Mouse (Mus musculus) forebrain, embryonic 16.5 days (tissue): Measurements from ENCODE around the gene Tgm6. TPM values are rescaled to one million over a fixed set of nuclear protein-coding genes. Genes with fewer than 3 reads are reported as not detected.

Experiments
- ATAC-seq: fragments of 200-750 bp; cut with Nextera tagmentation; 2 replicates; pipeline ENCODE4 v1.8.0; 2017; ENCODE audit warnings: mild to moderate bottlenecking, moderate library complexity
- H3K27ac ChIP-seq: fragments of 300-500 bp; sonication (generic); 2 replicates; pipeline ENCODE4 v1.5.1; 2014; ENCODE audit warnings: low read length, control low read depth
- H3K27me3 ChIP-seq: fragments of 300-500 bp; sonication (generic); replicated peaks from 2 replicates; pipeline ENCODE4 v1.6.1; 2014; ENCODE audit warnings: low read length; ENCODE audit not compliant: control insufficient read depth, insufficient read depth
- H3K36me3 ChIP-seq: fragments of 300-500 bp; sonication (generic); 2 replicates; pipeline ENCODE4 v1.6.1; 2014; ENCODE audit not compliant: control insufficient read depth, insufficient read depth
- H3K4me1 ChIP-seq: fragments of 300-500 bp; sonication (generic); replicated peaks from 2 replicates; pipeline ENCODE4 v1.6.1; 2014; ENCODE audit warnings: low read length; ENCODE audit not compliant: control insufficient read depth, insufficient read depth
- H3K4me2 ChIP-seq: fragments of 300-500 bp; sonication (generic); 2 replicates; pipeline ENCODE4 v1.6.1; 2014; ENCODE audit warnings: mild to moderate bottlenecking, low read length, control low read depth
- H3K4me3 ChIP-seq: fragments of 300-500 bp; sonication (generic); replicated peaks from 2 replicates; pipeline ENCODE4 v1.5.1; 2014; ENCODE audit warnings: mild to moderate bottlenecking, low read length, control low read depth
- H3K9ac ChIP-seq: fragments of 300-500 bp; sonication (generic); replicated peaks from 2 replicates; pipeline ENCODE4 v1.6.1; 2014; ENCODE audit warnings: low read depth, low read length, control low read depth
- H3K9me3 ChIP-seq: fragments of 300-500 bp; sonication (generic); 2 replicates; pipeline ENCODE4 v1.6.1; 2016; ENCODE audit warnings: low read length; ENCODE audit not compliant: control insufficient read depth
- whole genome bisulfite sequencing: fragments of 180-500 bp; shearing (Covaris S2); extraction: QIAGEN DNeasy Blood & Tissue Kit; methylation state at CpG from one replicate; pipeline ENCODE4 v1.1.7; 2014; 5-methylcytosine and 5-hydroxymethylcytosine counted together
- polyA plus RNA-seq: library from polyadenylated mRNA; unstranded; fragments of >200 nt; fragmentation: Nextera tagmentation; extraction: Ambion mirVana; gene quantifications from 2 replicates; pipeline ENCODE4 v1.2.1, GENCODE M21; 2015

The Tgm6 gene
- polyA plus RNA-seq, 1 experiment from 2014 or later: 0.11 TPM

DNA sequence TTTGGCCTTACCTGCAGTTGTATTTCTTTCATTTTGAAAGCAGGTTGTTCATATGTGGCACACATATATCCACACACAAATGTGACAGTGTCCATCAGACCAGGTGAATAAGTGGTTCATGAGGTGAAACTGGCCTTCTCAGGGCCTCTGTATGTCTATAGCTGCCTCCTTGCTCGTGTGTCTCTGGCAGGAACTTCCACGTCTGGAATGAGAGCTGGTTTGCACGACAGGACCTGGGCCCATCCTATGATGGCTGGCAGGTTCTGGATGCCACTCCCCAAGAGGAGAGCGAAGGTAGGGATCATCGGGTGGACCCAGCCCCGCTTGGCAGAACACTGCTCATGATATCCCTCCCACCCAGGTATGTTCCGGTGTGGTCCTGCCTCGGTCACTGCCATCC lies 30.8 kb downstream of the Tgm6 start:
- Histone ChIP-seq H3K36me3 (no peaks in the 10 kb centered on the region), H3K4me1 (no peaks in the 10 kb centered on the region), H3K9ac (no peak overlapping the region), H3K4me2 (no peak overlapping the region), H3K9me3 (no peaks in the 10 kb centered on the region), H3K27me3 (no peaks in the 10 kb centered on the region), H3K4me3 (no peak overlapping the region), H3K27ac (no peak overlapping the region)
- no peak for ATAC-seq
- WGBS: 90% methylated on average over 8 of the region's 8 CpGs

DNA sequence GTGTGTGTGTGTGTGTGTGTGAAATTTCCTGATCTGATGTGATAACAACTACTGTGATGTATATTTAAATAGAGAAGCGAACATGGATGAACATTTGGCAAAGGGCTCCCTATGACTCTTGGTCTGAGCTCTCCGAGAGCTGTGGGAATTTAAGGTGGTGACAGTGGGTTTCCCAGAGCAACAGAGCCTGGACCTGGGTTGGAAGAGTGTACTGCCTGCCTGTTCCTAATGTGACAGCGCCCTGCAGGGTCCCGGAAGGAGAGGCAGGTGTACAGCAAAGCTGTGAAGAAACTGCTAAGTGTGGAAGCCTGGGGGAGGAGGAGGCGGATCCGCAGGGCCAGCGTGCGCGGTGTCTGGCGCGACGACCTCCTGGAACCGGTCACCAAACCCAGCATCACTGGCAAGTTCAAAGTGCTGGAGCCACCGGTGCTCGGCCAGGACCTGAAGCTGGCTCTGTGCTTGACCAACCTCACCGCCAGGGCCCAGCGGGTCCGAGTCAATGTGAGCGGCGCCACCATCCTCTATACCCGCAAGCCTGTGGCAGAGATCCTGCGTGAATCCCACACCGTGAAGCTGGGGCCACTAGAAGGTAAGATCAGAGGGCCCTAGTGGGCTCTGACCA lies 32.6 kb downstream of the Tgm6 start:
- Histone ChIP-seq H3K9me3 (no peaks in the 10 kb centered on the region), H3K27ac (no peak overlapping the region), H3K4me1 (no peaks in the 10 kb centered on the region), H3K36me3 (no peaks in the 10 kb centered on the region), H3K27me3 (no peaks in the 10 kb centered on the region), H3K4me2 (no peak overlapping the region), H3K4me3 (no peak overlapping the region), H3K9ac (no peak overlapping the region)
- WGBS: 81% methylated on average over 23 of the region's 23 CpGs
- ATAC-seq: no peak

- Histone ChIP-seq H3K9me3 (no peaks in the 10 kb centered on the region), H3K4me2 (no peak overlapping the region), H3K9ac (no peak overlapping the region), H3K36me3 (no peaks in the 10 kb centered on the region), H3K27me3 (no peaks in the 10 kb centered on the region), H3K4me1 (no peaks in the 10 kb centered on the region), H3K27ac (peak overlapping the region; percentile 45; the same call in 1 of the 2 replicates), H3K4me3 (no peak overlapping the region)
- peak; percentile 86 for ATAC-seq
- 35% methylated on average over 5 of the region's 5 CpGs for WGBS
These were observed 34.0 kb downstream of the Tgm6 start for GRCm38 (mm10) chr2:130146089-130146668.

GRCm38 (mm10) chr2:130155171-130155570 lies 43.0 kb downstream of the Tgm6 start:
- no peak overlapping the region for H3K4me3 ChIP-seq
- H3K27ac ChIP-seq: no peak overlapping the region
- no peaks in the 10 kb centered on the region for H3K36me3 ChIP-seq
- H3K4me1 ChIP-seq: peaks cover 6% of the 10 kb centered on the region; the same call in 1 of the 2 replicates
- WGBS: 68% methylated on average over 3 of the region's 3 CpGs
- no peaks in the 10 kb centered on the region for H3K27me3 ChIP-seq
- ATAC-seq: no peak
- no peak overlapping the region for H3K4me2 ChIP-seq
- H3K9ac ChIP-seq: no peak overlapping the region
- H3K9me3 ChIP-seq: no peaks in the 10 kb centered on the region

GRCm38 (mm10) chr2:130155851-130156250 lies 43.6 kb downstream of the Tgm6 start:
- no peak overlapping the region for H3K4me3 ChIP-seq
- H3K27me3 ChIP-seq: no peaks in the 10 kb centered on the region
- H3K4me2 ChIP-seq: no peak overlapping the region
- H3K36me3 ChIP-seq: no peaks in the 10 kb centered on the region
- H3K4me1 ChIP-seq: peaks cover 6% of the 10 kb centered on the region; the same call in 1 of the 2 replicates
- ATAC-seq: no peak
- H3K9ac ChIP-seq: no peak overlapping the region
- H3K9me3 ChIP-seq: no peaks in the 10 kb centered on the region
- H3K27ac ChIP-seq: no peak overlapping the region

GRCm38 (mm10) chr2:130157231-130158087 lies 45.2 kb downstream of the Tgm6 start:
- peak; percentile 78 for ATAC-seq
- no peak overlapping the region for H3K4me3 ChIP-seq
- H3K9ac ChIP-seq: no peak overlapping the region
- 47% methylated on average over 14 of the region's 14 CpGs for WGBS
- no peaks in the 10 kb centered on the region for H3K9me3 ChIP-seq
- no peaks in the 10 kb centered on the region for H3K36me3 ChIP-seq
- peak overlapping the region; percentile 58 for H3K27ac ChIP-seq
- H3K4me1 ChIP-seq: peaks cover 6% of the 10 kb centered on the region; the same call in 1 of the 2 replicates
- no peak overlapping the region for H3K4me2 ChIP-seq
- no peaks in the 10 kb centered on the region for H3K27me3 ChIP-seq

DNA sequence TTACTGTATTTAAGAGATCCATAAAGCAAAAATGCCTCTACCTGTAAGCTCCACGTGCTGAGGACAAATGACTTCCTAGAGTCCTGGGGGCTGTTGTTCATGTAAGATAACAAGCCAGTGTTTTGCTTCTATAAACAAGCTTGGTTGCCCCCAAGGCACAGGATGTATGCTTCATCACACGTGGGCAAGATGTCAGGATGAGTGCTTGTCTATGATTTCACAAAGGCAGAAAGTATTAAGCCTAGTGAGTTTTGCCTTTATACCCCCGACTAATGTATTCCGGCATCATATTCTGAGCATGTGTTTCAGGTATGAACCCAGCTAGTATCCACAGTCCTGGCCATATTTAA lies 45.8 kb downstream of the Tgm6 start:
- Histone ChIP-seq H3K9me3 (no peaks in the 10 kb centered on the region), H3K9ac (no peak overlapping the region), H3K4me2 (no peak overlapping the region), H3K27me3 (no peaks in the 10 kb centered on the region), H3K4me3 (no peak overlapping the region), H3K4me1 (peaks cover 6% of the 10 kb centered on the region; the same call in 1 of the 2 replicates), H3K27ac (peak overlapping the region; percentile 58), H3K36me3 (no peaks in the 10 kb centered on the region)
- ATAC-seq: peak; percentile 18; the same call in 1 of the 2 replicates
- WGBS: 46% methylated on average over 4 of the region's 4 CpGs

DNA sequence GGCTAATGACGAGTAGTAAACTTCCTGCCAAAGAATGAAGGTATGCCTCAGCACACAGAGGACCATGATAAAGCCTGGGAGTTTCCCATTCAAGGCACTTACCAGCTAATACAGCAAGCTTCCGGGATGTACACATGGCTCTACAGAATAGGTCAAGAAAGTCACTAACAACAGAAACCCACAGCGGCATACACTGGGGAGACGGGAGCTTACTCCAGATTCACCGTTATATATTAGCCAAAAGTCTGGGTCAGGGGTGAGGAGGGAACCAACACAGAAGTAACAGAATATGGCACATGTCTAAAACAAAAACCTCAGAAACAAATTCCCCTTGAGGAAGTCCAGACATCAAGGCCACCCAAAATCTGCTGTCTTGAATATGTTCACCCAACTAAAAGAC lies 50.5 kb downstream of the Tgm6 start:
- H3K27me3 ChIP-seq: no peaks in the 10 kb centered on the region
- peaks cover 7% of the 10 kb centered on the region; the same call in 1 of the 2 replicates for H3K4me1 ChIP-seq
- no peak overlapping the region for H3K4me2 ChIP-seq
- H3K36me3 ChIP-seq: no peaks in the 10 kb centered on the region
- no peak for ATAC-seq
- no peak overlapping the region for H3K4me3 ChIP-seq
- H3K9me3 ChIP-seq: no peaks in the 10 kb centered on the region
- no peak overlapping the region for H3K27ac ChIP-seq
- no peak overlapping the region for H3K9ac ChIP-seq
- WGBS: 86% methylated on average over 5 of the region's 5 CpGs
